Mouse (Mus musculus) gastrocnemius, postnatal 36 days (tissue): Measurements from ENCODE around the gene Grid1. TPM values are rescaled to one million over a fixed set of nuclear protein-coding genes. Genes with fewer than 3 reads are reported as not detected.

ENCODE experiments used
- DNase-seq, 2 experiments: peaks; one replicate each; pipeline ENCODE4 v3.0.0; 2022
- intact Hi-C: fragments of 180-260 bp; cut with DNase I; formaldehyde crosslinking; loops from one replicate; pipeline ENCODE4 v1.15.1; 2025
- long read RNA-seq, 2 experiments: library from polyadenylated mRNA; stranded (forward); transcript quantifications; one replicate each; pipeline ENCODE4 v2.0.0; 2021
- total RNA-seq, 2 experiments: library from RNA; stranded (reverse); gene quantifications; 2 replicates each; pipeline ENCODE4 v1.2.3; 2021

Gene Grid1
- not detected for total RNA-seq
- long read RNA-seq, experiment 1, result 0 reads
- long read RNA-seq, experiment 2, result 0 reads

DNA sequence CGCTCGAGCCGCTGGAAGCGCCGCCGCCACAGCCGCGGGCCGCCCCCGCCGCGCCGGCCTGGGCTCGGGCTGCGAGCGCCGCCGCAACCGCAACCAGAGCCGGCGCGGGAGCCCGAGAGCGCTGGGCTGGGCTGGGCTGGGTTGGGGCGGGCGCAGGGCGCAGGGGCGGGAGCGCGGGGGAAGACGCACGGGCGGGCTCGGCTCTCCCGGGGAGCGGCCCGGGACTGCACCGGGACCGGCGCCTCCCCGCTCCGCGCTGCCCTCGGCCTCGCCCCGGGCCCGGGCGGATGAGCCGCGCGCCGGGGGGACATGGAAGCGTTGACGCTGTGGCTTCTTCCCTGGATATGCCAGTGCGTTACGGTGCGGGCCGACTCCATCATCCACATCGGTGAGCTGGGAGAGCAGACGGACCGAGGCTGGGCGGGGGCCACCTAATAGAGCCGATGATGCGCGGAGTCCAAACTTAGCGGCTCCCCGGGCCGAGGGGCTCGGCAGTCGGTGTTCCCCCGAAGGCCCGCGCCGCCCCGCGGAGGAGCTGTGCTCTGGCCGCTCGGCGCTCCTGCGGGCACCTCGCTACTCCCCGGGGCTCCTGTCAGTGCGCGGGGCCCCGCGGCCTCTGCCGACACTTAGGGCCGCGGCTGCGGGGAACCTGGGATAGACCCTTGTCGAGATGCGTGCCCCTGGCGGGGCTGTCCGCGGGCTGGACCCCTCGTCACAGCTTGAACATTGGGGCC, at the start of gene Grid1:
Gene Grid1 (plus strand): TSS at position 190 of the 734 bp plus-strand sequence.
- intact Hi-C loops, result no loop called here
- no peak for DNase-seq

DNA sequence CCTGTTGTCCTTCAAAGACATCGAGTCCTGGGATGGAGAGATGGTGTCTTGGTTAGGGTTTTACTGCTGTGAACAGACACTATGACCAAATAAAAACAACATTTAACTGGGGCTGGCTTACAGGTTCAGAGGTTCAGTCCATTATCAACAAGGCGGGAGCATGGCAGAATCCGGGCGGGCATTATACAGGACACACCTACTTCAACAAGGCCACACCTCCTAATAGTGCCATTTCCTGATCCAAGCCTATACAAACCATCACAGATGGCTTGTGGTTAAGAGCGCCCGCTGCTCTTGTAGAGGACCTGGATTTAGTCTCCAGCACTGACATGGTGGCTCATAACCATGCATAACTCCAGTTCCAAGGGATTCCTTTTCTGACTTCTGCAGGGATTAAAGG, 49.4 kb upstream of the Grid1 start:
- no peak for DNase-seq
- intact Hi-C loops, result no loop called here

DNA sequence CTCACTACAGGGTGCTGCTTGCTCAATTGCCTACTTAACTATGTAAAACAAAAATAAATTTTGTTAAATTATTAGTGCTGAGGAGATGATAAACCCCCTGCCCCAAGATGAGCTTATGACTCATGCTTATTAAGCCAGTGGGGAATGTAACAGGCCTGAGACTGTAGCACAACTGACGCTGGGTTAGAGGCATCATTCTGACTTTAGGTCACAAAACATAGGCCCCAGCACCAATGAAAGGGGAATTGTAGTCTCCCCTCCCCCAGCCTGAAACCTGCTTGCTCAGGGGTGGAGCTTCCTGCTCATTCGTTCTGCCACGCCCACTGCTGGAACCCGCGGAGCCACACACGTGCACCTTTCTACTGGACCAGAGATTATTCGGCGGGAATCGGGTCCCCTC, 48.3 kb upstream of the Grid1 start:
- intact Hi-C loops, result no loop called here
- DNase-seq, result no peak

DNA sequence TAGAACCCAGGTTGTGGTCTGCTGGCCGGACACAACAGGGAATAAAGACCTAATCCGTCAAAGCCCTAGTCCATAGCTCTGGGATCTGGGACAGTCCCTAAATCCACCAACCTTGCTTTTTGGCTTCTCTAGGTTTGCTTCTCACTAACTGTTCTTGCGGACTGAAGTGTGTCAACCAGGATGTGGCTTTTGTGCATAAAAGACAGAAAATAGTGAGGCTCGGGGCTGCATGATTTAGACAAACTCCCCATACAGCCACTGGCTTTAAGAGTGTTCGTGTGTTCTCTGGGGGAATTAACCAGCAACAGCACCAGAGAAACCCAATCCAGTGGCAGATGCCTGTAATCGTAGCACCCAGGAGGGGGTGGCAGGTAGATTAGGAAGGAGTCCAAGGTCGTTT, 47.8 kb upstream of the Grid1 start:
- no peak for DNase-seq
- intact Hi-C loops, result no loop called here

DNA sequence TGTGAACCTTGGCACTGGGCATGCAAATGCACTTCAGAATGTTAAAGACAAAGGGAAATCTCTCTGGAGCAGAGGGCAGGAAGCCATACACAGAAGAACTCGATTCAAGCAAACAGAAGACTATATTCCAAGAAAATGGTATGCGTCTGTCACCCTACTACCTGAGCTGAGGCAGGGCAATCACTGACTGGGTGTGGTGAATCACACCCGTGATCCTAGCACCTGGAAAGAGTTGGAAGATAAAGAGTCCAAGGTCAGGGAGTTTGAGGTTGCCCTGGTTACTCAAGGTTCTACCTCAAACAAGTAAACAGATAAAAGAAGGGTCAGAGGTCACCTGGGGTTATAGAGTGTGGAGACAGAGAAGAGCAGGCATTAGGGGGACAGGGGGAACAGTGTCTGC, 46.2 kb upstream of the Grid1 start:
- intact Hi-C loops, result no loop called here

DNA sequence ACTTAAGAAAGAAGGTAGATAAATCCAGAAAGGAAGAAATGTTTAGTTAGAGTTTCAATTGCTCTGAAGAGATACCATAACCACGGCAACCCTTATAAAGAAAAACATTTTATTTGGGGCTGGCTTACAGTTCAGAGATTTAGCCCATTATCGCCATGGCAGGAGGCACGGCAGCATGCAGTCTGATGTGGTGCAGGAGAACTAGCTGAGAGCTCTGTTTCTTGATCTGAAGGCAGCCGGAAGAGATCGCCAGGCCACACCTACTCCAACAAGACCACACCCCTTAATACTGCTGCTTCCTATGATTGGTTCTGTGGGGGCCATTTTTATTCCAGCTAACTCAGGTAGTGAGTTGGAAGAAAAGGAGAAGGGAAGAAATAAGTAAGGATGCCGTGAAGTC, 45.7 kb upstream of the Grid1 start:
- intact Hi-C loops, result no loop called here
- DNase-seq, result no peak

More for the DNA sequence above, 46.2 kb upstream of the Grid1 start:
- DNase-seq, result no peak

DNA sequence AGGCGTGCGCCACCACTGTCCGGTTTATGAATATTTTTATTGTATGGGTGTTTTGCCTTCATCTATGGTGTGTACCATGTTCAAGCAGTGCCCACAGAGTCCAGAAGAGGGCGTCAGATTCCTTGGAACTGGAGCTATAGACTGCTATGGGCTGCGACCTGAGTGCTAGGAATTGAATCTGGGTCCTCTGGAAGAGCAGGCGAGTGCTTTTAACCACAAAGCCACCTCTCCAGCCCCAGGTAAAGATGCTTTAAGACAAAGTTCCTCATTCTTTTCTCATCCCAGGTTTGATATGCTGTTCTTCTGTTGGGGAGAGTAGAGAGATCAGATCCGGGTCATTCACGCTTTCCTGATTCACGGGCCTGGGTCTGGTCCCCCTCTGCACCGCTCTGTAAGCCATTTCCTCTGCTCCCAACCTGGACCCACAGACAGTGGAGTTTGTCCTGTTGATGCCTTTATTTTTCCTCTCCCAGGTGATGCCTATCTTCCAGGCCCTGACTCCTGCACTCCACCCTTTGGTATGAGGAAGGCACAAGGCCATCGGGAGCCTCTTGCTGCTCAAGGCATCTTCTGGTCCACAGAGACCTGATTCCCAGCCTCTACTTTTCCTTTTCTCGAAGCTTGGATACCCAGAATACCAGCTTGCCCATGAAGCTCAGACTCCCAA, 43.1 kb upstream of the Grid1 start:
- no peak for DNase-seq
- intact Hi-C loops, result loop anchor here (2.0 to 5.0 kb wide), 2 partner anchors 160 to 405 kb away; partner anchors contain the start of gene Sncg

DNA sequence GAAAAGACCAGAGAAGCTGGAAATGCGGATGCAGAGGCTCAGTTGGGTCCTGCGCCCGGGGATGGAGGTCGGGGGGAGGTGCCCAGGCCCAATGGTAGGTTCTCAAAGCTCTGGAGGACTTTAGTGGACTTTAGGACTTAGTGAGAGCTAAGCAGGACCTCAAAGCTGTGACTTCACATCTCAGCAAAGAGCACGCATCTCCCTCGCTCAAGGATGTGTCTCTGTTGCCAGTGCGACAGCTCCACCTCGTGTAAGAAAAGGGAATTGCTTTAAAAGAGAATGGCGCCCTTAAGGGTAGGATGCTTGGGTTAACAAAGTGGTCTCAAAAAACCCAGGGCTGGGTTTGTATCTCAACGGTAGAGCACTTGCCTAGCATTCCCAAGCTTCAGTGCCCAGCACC, 42.1 kb upstream of the Grid1 start:
- no peak for DNase-seq
- intact Hi-C loops, result loop anchor here (2.0 to 5.0 kb wide), 2 partner anchors 161 to 406 kb away; partner anchors contain the start of gene Sncg

DNA sequence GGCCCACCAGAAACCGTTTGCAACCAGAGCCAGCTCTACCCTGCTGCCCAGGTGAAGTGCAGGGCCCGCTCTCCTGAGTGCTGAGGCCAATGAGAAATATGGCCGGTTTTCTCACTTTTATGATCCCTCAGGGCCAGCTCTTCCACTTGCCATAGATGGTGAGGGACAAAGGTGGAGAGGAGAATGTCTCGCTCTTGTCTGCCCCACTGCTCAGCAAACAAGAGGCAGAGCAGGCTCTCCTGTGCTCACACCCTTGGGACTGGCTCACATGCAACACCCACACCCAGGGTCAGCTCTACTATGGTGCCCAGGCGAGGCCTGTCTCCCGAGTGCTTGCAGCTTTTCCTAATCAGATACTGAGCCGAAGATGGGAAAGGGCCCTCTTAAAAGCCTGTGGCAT, 41.1 kb upstream of the Grid1 start:
- DNase-seq, result no peak
- intact Hi-C loops, result loop anchor here (5.0 kb wide), 1 partner anchor 406 kb away; the partner anchor contains the start of gene Sncg

DNA sequence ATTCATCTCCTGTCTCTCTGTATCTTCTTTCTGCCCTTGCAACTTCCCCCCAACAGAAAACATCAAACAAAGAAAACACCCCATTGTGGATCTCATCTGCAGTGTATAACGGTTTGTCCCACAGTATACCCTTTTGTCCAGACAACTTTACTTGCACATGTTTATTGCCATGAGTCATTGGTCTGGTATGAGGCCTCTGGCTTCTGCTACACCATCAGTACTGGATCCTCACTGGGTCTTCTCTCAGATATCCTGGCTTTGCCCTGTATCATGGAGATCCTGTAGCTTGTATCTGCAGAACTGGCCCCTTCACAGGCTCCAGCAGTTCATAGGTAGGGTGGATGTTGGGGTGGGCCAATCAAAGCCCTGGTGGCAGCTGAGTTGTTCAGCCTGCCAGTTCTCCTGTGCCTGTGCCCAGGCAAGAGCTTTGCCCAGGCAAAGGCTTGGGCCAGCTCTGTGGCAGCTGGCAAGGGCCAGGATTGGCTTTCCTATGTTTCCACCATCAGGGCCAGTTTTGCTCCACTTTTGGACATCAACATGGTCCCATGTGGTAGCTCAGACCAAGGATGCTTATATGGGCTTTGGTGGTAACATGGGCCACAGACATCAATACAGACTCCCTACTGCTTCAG, 26.4 kb upstream of the Grid1 start:
- intact Hi-C loops, result no loop called here
- DNase-seq, result no peak

DNA sequence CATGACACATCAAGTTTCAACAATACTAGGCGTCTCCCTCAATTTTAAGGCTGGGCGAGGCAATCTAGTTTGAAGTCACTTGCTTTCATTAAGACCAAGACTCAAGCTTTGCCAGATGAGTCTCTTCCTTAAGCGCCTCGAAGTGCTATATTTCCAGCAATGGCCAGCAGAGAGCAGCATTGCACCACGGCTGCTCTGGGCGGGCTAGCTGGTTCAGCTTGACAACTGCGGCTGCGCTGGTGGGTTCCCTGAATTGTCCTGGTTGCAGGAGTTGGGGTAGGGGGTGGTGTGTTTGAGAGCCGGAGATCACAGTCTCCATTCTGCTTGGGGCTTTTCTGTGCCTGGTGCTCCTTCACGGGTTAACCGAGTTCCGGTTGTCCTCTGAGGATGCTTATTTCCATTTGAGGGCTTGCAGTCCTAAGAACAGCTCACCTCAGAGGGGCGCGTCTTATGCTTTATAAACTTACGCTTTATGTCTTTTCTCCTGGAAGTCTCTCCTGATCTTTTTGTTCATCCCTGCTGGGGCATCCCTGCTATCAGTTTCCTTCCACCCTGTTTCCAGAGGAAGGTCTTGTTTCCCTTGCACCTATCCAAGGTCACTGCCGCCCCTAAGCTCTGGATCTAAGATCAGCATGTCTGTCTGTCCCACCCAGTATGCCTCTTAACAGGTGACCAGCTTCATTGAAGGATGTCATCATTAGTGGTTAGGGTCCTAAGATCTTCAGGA, 9.0 kb upstream of the Grid1 start:
- peak in 1 of 2 experiments; percentile 41 for DNase-seq
- intact Hi-C loops, result no loop called here

DNA sequence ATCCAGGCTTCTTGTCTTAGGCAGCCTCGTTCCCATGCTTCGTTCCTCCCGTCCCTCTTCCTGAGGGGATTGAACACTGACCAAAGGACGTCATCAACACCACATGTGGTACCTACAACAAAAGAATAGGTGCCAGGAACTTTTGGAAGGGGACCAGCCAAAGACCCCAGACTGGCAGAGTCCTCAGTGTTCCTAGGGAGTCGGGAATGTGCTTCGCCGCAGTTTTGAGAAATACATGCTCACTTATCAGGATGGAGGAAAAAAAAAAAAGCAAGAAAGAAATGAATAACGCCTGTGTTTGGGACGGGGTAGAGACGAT, 8.5 kb upstream of the Grid1 start:
- no peak for DNase-seq
- intact Hi-C loops, result no loop called here

DNA sequence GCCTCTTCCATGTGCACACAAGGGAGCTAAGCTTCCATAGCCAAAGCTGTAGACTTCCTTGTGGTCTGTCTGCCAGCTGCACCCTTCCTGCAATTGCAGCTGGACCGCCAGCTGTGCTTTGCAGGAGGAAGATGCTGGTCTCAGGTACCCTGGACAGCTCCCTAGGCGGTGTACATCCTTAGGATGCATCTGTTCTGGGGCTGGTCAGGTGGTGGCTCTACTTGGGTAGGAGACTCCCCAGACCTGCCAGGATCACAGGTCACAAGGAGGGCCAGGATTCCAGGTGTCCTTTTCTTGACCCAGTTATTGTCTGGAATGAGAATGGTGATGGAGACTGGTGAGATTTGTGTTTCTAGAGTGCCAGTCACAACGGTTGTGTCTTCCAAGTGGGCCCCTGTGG, 3.6 kb upstream of the Grid1 start:
- no peak for DNase-seq
- intact Hi-C loops, result no loop called here

DNA sequence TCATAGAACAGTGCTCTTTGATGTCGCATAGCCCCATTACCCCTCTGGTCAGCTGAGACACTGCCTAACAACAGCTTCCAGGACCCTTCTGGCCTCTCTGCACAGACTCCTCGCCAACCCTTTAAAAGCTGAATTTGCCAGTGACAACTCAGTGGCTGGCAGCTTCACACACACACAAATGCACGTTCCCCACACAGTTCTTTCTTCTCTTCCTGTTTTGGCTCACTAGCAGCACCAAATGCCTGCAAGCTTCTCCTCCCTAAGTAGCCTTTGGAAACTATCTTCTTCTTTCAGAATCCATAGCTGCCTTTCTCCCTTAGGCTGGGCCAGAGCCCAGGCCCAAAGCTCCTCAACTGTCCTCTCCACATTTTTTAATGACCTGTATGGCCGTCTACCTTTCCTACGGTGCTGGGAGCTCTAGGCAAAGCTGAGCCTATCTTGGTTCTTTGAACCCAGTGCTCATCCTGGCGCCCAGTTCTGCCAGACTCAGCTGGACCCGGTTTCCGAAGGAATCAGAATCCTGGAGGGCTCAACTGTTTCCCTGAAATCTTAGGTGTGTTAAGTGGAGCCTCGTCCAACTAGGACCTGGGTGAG, 1.4 kb upstream of the Grid1 start:
- intact Hi-C loops, result no loop called here
- no peak for DNase-seq

DNA sequence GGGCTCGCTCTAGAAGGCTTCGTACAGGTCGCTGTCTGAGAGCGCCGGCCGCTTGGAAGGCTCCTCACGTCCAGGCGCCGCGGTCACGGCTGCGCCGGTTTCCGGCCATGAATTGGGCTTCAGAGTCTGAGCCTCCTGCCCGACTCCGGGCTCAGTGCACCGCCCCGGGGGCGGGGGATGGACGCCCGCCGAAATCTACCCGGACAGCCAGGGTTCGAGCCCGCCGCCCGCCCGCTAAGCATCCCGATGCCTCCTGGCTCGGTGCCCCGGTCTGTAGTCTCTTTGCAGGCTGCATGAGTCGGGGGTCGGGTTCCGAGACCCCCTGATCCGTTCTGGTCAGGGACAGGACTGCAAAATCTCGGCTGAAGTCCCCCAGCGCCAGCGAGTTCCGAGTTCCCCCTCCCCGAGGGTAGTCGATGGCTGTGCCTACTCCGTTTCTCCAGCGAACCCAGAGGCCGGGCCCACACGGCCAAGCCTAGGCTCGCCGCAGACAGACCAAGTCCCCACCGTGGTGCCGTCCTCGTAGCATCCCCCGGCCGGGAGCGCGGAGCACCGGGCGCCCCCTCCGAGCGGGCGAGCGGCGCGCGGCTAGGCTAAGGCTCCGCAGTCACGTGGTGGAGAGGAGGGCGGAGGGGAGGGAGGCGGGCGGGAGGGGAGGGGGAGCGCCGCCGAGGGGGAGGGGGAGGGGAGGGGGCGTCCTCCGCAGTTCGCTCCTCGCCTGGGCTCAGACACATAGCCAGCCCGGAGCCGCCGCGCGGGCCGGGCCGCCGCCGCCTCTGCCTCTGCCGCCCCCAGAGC, 588 bp upstream of the Grid1 start:
- DNase-seq, result no peak
- intact Hi-C loops, result no loop called here

DNA sequence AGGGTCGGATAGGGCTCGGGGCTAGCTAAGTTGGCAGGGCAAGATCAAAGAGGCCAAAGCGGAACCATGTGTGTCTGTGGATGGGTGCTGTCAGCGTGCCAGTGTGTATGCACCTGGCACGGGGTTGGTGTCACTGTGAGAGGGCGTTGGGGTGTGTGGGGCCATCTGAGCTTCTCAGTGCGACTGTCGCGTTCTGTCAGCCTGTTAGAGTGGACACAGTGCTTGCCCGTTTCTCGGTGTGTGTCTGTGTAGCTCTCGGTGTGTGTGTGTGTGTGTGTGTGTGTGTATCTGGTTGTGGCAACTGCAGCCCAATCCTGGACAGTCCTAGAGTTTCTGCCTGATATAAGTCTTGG, 721 bp downstream of the Grid1 start:
- intact Hi-C loops, result no loop called here
- no peak for DNase-seq

DNA sequence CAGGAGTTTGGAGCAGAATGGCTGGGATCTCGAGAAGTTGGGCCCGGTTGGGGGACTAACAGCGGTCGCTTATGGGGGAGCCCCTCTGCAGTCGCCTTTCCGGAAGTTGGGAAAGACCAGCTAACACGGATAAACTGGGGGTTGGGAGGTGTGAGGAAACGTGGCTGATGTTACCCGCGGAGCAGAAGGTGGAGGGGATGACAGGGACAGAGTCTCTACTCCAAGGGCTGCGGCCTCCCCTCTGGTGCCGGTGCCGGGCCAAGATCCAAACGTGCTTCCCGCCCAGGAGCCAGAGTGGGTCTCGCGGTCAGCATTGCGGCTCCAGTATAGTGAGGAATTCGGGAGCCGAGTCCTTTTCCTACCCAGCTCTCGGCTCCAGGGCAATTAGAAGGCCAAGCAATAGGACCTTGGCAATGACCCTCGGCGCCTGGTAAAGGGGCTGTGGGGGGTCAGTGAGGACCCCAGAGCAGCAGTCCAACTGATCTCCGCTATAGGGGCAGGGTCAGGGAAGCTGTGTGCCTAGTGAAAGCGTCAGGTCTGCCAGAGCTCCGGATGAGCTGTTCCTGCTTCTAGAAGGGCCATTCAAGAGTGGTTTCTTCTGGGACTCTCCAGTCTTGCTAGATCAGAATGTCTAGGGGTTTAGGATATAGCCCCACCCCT, 1.4 kb downstream of the Grid1 start:
- intact Hi-C loops, result no loop called here
- DNase-seq, result no peak

DNA sequence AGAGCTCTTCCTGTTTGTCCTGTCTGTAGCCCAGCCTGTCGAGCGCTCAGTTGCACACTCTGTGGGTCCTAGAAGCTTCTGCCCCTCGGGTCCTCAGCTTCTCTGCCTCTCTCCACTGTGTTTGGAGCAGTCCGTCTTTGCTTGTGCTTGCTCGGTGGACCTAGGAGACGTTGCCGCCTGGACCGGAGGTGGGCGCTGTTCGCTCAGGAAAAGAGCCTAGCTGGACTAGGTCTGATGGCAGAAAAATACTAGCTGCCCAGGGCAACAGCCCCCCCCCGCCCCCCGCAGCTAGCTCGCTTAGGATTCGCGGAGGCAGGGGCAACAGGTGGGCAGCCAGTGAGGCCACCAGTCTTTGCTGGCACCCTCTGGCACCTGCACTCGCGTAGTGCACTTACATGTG, 3.2 kb downstream of the Grid1 start:
- no peak for DNase-seq
- intact Hi-C loops, result no loop called here

DNA sequence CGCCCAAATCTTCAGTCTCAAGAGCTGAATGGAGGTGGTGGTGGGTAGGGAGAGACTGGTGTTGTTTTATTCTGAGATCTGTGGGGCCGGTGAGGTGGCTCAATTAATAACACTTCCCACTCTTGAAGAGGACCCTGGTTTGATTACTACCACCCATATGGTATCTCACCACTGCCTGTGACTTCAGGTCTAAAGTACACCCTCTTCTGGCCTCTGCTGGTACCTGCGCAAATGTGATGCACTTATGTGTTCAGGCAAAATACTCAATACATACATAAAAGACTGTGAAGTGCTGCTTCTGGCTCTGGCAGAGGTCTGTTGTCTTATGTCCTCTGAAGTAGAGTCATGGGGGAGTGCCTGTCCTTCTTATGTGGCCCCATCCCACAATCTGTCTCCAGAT, 4.3 kb downstream of the Grid1 start:
- intact Hi-C loops, result no loop called here

DNA sequence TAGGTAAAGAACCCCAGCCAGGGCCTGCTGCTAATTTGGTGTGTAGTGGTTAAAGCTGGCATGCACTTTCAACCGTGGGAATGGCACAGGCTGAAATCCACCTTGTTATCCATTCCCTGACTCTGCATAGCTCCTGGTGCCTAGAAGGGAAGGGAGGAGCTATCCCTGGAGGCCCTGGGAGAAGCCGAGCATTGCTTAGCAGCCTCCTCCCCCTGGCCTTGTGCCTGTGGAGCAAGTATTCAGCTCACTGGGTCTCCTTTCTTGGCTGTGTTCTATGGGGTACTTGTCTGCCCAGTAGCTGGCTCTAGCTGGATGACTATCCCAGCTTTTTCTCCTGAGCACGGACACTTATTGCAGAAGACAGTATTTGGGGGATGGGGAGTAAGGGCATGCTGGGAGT, 6.0 kb downstream of the Grid1 start:
- intact Hi-C loops, result no loop called here

More for the DNA sequence above, 4.3 kb downstream of the Grid1 start:
- DNase-seq, result no peak

More for the DNA sequence above, 6.0 kb downstream of the Grid1 start:
- DNase-seq, result no peak
